Mouse (Mus musculus) embryonic facial prominence, embryonic 10.5 days (tissue): ENCODE measurements around the gene Atpif1. TPM values are rescaled to one million over a fixed set of nuclear protein-coding genes. Genes with fewer than 3 reads are reported as not detected.
A peak's percentile ranks its signal among the peaks of the same experiment; 100 is the strongest.

Experiments used
- DNase-seq: peaks from one replicate; pipeline ENCODE4 v3.0.0-alpha.2; 2017; ENCODE audit warnings: low spot score
- H3K27ac ChIP-seq: fragments of 300-500 bp; sonication (generic); replicated peaks from 2 replicates; pipeline ENCODE4 v1.5.1; 2016; ENCODE audit warnings: mild to moderate bottlenecking
- H3K27me3 ChIP-seq: fragments of 300-500 bp; sonication (generic); replicated peaks from 2 replicates; pipeline ENCODE4 v1.6.1; 2016; ENCODE audit warnings: low read depth, mild to moderate bottlenecking; ENCODE audit not compliant: poor library complexity, severe bottlenecking
- H3K36me3 ChIP-seq: fragments of 300-500 bp; sonication (generic); replicated peaks from 2 replicates; pipeline ENCODE4 v1.6.1; 2016; ENCODE audit warnings: mild to moderate bottlenecking, moderate library complexity
- H3K4me1 ChIP-seq: fragments of 300-500 bp; sonication (generic); 2 replicates; pipeline ENCODE4 v1.6.1; 2016
- H3K4me3 ChIP-seq: fragments of 300-500 bp; sonication (generic); 2 replicates; pipeline ENCODE4 v1.5.1; 2016; ENCODE audit warnings: mild to moderate bottlenecking, moderate library complexity
- H3K9me3 ChIP-seq: fragments of 300-500 bp; sonication (generic); 2 replicates; pipeline ENCODE4 v1.6.1; 2016; ENCODE audit warnings: mild to moderate bottlenecking
- WGBS: fragments of 180-500 bp; shearing (Covaris S2); methylation state at CpG from one replicate; pipeline ENCODE4 v1.1.7; 2016; 5-methylcytosine and 5-hydroxymethylcytosine counted together
- polyA plus RNA-seq: library from polyadenylated mRNA; unstranded; fragments of >200 nt; fragmentation: Nextera tagmentation; extraction: Ambion mirVana; gene quantifications from 2 replicates; pipeline ENCODE4 v1.2.1, GENCODE M21; 2016

Gene Atpif1
- polyA plus RNA-seq, 1 experiment from 2014 or later: 1,074 TPM

GRCm38 (mm10) chr4:132519188-132519587 lies 14.3 kb downstream of the Atpif1 start:
- H3K27ac ChIP-seq: no peak overlapping the region
- no peaks in the 10 kb centered on the region for H3K27me3 ChIP-seq
- H3K9me3 ChIP-seq: no peaks in the 10 kb centered on the region
- no peak for DNase-seq
- H3K4me1 ChIP-seq: peaks cover 8% of the 10 kb centered on the region
- H3K4me3 ChIP-seq: no peak overlapping the region
- WGBS: 91% methylated on average over 3 of the region's 3 CpGs
- no peaks in the 10 kb centered on the region for H3K36me3 ChIP-seq

DNA sequence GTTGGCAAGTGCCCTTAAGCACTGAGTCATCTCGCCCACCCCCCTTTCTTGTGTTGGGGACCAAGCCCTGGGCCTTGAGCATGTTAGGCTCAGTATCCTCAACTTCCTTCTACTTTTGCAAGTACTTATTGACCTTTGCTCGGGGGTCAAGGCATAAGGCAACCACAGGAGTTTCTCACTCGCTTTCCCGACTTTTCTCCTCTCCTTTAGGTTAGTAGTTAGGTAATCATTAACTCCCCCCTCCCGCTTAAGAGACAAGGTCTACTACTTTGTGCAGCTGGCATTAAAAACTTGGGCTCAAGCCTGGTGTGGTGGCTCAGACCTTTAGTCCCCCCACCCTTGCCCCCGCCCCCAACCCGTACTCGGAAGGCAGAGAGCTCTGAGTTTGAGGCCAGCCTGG lies 15.4 kb downstream of the Atpif1 start:
- no peak for DNase-seq

DNA sequence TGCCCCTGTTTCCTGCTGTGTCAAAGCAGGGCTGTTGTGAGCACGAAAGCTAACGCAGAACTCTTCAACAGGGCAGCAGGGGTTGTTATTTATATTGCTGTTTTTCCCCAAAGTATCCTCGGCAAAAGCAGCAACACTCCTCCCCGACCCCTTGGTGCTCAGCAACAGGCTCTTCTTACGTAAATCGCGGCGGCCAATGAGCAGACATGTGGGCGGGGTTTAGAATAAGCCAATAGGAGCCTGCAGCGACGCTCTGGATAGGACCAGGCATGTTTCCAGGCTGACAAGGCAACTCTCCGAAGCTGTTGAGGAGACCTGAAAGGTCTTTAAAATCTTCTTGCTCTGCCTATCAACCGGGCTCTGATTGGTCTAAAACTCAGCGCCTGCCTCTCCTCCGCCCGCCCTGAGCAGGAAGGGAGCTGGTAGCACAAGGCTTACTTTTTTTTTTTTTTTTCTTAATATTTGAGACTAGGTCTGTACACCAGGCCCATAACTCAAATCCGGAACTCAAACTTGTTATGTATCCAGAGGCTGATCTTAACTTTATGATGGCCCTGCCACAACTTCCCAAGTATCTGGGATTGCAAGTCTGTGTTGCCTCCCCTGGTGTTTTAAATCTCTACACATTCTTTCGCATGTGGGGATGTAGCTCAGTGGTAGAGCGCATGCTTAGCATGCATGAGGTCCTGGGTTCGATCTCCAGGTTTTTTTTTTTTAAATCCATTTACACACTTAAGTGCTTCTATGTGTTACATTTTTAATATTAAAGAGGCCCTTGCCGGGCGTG lies 17.9 kb downstream of the Atpif1 start:
- H3K4me1 ChIP-seq: peaks cover 16% of the 10 kb centered on the region
- WGBS: 21% methylated on average over 22 of the region's 22 CpGs
- no peaks in the 10 kb centered on the region for H3K36me3 ChIP-seq
- no peaks in the 10 kb centered on the region for H3K9me3 ChIP-seq
- peak overlapping the region; percentile 73 for H3K27ac ChIP-seq
- DNase-seq: peak; percentile 90
- H3K27me3 ChIP-seq: 0 out of 2 replicates have a peak, but pooled peaks cover 7% of the 10 kb centered on the region
- H3K4me3 ChIP-seq: peak overlapping the region; percentile 60

More for the DNA sequence above, 15.4 kb downstream of the Atpif1 start:
- peaks cover 14% of the 10 kb centered on the region for H3K4me1 ChIP-seq
- no peaks in the 10 kb centered on the region for H3K36me3 ChIP-seq
- 0 out of 2 replicates have a peak, but pooled peaks cover 7% of the 10 kb centered on the region for H3K27me3 ChIP-seq
- H3K9me3 ChIP-seq: no peaks in the 10 kb centered on the region
- no peak overlapping the region for H3K27ac ChIP-seq
- whole genome bisulfite sequencing: 85% methylated on average over 8 of the region's 8 CpGs
- H3K4me3 ChIP-seq: no peak overlapping the region

DNA sequence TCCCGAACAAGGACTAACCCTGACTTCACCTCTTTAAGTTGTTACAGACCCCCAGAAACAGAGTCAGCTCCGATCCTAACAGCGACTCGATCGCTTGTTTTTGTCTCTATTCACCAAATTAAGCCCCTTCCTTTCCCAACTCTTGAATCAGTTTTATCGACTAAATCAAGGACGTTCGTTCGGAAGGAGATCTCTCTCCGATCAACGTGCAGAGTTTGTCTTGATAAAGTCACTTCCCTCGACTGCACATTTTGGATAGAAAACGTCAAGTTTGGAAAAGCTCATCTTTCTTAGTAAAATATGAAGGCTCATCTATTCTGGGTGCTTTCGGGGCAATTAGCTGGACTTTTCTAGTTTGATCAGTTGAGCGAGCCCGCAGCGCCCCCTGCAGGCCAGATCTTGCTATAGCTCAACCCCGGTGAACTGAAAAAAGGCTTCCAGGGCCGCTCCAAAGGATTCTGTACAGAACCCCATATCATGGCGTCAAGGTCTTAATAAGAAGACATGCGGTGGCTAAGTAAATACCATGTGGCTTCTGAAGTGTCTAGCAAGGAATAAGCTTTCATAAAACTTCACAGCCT lies 18.8 kb downstream of the Atpif1 start:
- Histone ChIP-seq H3K4me1 (peaks cover 21% of the 10 kb centered on the region), H3K27ac (peak overlapping the region; percentile 63), H3K4me3 (peak overlapping the region; percentile 60), H3K36me3 (no peaks in the 10 kb centered on the region), H3K9me3 (no peaks in the 10 kb centered on the region), H3K27me3 (0 out of 2 replicates have a peak, but pooled peaks cover 7% of the 10 kb centered on the region)
- DNase-seq: peak; percentile 91
- WGBS: 1% methylated on average over 21 of the region's 21 CpGs

DNA sequence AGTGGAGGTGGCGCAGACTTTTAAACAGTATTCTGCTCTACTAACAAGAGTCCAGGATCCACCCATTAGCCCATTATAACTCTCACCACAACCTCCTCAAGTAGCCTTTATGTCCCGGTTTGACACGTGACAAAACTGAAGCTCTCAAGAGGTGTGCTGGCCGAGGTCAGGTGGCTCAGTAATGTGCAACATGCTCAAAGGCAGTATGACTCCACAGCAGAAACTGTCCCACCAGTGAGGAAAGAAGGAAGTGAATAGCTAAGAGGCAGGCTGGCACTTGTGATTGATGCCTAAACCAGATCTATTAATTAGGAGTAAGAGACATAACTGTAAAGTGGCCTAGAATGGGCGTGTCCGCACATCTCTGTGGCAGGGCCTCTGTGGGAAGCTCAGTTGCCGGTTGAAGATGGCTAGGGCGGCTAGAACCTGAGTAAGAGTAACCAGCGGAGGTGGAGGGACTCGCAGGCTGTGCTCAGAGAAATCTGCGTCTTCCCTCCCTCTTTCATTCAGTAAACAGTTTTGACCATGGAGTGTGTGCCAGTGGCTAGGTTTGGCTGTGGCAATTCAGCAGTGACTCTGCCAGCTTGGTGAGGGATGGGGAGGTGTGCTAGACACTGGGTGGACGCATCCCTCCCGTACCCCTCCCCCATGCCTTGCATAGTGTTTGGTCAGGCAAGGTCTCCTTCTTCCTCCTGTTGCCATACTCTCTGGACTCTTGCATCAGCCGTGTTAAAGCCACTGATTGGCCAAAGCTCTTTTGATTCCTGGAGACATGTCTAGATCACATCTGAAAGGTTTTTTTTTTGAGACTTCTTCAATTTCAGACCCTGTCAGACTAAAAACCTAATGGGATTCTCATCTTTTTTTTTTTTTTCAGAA lies 19.8 kb downstream of the Atpif1 start:
- no peak for DNase-seq
- peak overlapping the region; percentile 60; the same call in 1 of the 2 replicates for H3K4me3 ChIP-seq
- WGBS: 29% methylated on average over 14 of the region's 14 CpGs

DNA sequence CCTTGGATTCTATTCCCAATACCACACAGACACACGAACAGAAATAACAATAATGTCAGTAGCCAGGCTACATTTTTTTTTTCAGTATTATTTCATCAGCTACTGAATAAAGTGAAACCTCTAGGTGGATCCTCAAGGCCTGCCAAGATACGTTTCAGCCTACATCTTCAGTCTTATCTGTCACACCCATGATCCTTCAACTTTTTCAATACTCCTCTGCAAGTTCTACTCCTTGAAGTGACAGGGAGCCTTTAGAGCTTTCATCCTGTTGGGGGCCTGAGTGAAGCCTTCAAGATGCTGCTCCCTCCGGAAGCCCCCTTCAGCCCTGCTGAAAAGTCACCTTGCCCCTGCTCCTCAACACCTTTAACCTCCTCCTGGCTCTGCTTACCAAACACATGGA lies 21.4 kb downstream of the Atpif1 start:
- H3K4me1 ChIP-seq: peaks cover 41% of the 10 kb centered on the region
- H3K9me3 ChIP-seq: no peaks in the 10 kb centered on the region
- WGBS: 76% methylated on average over 3 of the region's 3 CpGs
- no peak overlapping the region for H3K27ac ChIP-seq
- H3K27me3 ChIP-seq: 0 out of 2 replicates have a peak, but pooled peaks cover 7% of the 10 kb centered on the region
- H3K36me3 ChIP-seq: no peaks in the 10 kb centered on the region
- DNase-seq: no peak
- H3K4me3 ChIP-seq: no peak overlapping the region

More for the DNA sequence above, 19.8 kb downstream of the Atpif1 start:
- Histone ChIP-seq H3K36me3 (no peaks in the 10 kb centered on the region), H3K27ac (no peak overlapping the region), H3K9me3 (no peaks in the 10 kb centered on the region), H3K4me1 (peaks cover 30% of the 10 kb centered on the region), H3K27me3 (0 out of 2 replicates have a peak, but pooled peaks cover 7% of the 10 kb centered on the region)

GRCm38 (mm10) chr4:132510352-132510798 lies 23.1 kb downstream of the Atpif1 start, which contains the start of gene Sesn2:
TSS of gene Sesn2 (minus strand) at chr4:132510501.
- no peaks in the 10 kb centered on the region for H3K9me3 ChIP-seq
- peak within 1 kb of the TSS; percentile 81 for H3K27ac ChIP-seq
- DNase-seq: peak; percentile 97
- WGBS: 0% methylated on average over 32 of the region's 32 CpGs
- H3K27me3 ChIP-seq: 0 out of 2 replicates have a peak, but pooled peaks cover 7% of the 10 kb centered on the region
- peaks cover 49% of the 10 kb centered on the region for H3K4me1 ChIP-seq
- no peaks in the 10 kb centered on the region for H3K36me3 ChIP-seq
- H3K4me3 ChIP-seq: peak within 1 kb of the TSS; percentile 85

DNA sequence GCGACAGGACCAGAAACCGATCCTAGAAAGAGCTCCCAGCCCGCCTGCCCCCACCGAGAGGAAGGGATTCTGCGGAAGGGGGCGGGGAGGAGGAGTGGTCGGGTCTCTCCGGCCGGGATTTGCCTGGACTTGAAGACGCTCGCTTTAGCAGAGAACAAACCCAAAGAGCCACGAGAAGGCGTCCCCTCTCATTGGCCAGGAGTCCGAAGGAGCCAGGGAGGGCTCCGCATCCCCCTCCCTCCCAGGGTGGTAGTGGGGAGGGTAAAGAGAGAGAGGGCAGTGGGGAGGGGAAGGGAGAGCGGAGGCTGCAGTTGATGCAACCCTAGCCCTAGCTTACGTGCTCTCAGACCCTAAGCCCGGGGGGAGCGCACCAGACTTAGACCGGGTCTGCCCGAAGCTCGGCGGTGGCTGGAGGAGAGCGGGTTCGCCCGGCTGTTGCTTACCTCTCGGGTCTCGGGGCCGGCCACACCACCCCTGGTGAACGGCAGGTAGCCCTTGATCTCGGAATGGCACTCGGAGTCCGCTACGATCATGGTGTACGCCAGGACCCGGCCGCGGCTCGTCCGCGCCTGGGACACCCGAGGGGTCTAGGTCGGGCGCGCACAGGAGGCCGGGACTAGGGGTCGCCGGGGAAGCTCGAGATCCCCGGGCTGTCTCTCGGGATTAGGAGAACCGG lies 23.7 kb downstream of the Atpif1 start:
- WGBS: under 1% methylated on average over 52 of the region's 52 CpGs

GRCm38 (mm10) chr4:132507210-132507609 lies 26.2 kb downstream of the Atpif1 start:
- H3K4me1 ChIP-seq: peaks cover 41% of the 10 kb centered on the region
- no peaks in the 10 kb centered on the region for H3K9me3 ChIP-seq
- 35% methylated on average over 2 of the region's 2 CpGs for WGBS
- H3K4me3 ChIP-seq: no peak overlapping the region
- H3K27ac ChIP-seq: 0 out of 2 replicates have a peak overlapping the region, but pooled peaks have one; percentile 10
- no peaks in the 10 kb centered on the region for H3K36me3 ChIP-seq
- no peaks in the 10 kb centered on the region for H3K27me3 ChIP-seq
- DNase-seq: no peak

More for the DNA sequence above, 23.7 kb downstream of the Atpif1 start:
- H3K4me1 ChIP-seq: peaks cover 50% of the 10 kb centered on the region
- H3K27ac ChIP-seq: peak overlapping the region; percentile 81
- no peaks in the 10 kb centered on the region for H3K36me3 ChIP-seq
- 0 out of 2 replicates have a peak, but pooled peaks cover 7% of the 10 kb centered on the region for H3K27me3 ChIP-seq
- DNase-seq: peak; percentile 93
- H3K4me3 ChIP-seq: peak overlapping the region; percentile 85
- no peaks in the 10 kb centered on the region for H3K9me3 ChIP-seq

DNA sequence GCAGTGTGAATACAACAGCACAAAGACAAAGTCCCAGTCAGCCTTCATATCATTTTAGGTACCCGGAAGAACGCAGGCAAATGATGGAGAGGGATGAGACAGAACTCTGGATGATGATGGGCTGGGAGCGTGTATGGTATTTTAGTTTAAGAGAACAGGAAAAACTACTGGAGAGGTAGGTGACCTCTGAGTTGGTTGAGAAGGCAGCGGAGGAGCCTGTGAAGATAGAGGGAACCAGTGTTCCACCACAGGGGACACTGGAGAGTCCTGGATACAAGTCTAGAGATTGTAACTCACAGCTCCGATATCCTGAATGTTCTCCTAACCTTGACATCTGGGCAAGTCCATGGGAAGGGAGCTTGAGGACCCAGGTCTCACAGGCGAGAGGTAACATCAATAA lies 27.2 kb downstream of the Atpif1 start:
- Histone ChIP-seq H3K27ac (no peak overlapping the region), H3K9me3 (no peaks in the 10 kb centered on the region), H3K4me3 (no peak overlapping the region), H3K36me3 (0 out of 2 replicates have a peak, but pooled peaks cover 6% of the 10 kb centered on the region), H3K27me3 (no peaks in the 10 kb centered on the region), H3K4me1 (peaks cover 41% of the 10 kb centered on the region)
- DNase-seq: no peak
- 72% methylated on average over 6 of the region's 6 CpGs for WGBS

GRCm38 (mm10) chr4:132505800-132506199 lies 27.7 kb downstream of the Atpif1 start:
- H3K4me3 ChIP-seq: no peak overlapping the region
- no peaks in the 10 kb centered on the region for H3K27me3 ChIP-seq
- H3K27ac ChIP-seq: no peak overlapping the region
- WGBS: 33% methylated on average over 10 of the region's 10 CpGs
- H3K36me3 ChIP-seq: 0 out of 2 replicates have a peak, but pooled peaks cover 11% of the 10 kb centered on the region
- no peak for DNase-seq
- no peaks in the 10 kb centered on the region for H3K9me3 ChIP-seq
- peaks cover 41% of the 10 kb centered on the region for H3K4me1 ChIP-seq
